Mouse (Mus musculus): ENCODE data around the gene Fam243. TPM values are rescaled to one million over a fixed set of nuclear protein-coding genes. Genes with fewer than 3 reads are reported as not detected.

Fam243 gene
- polyA plus RNA-seq, 1 experiment, result not detected

- H3K4me2 ChIP-seq (ENCODE audit: low read depth), result peak overlapping the region; percentile 94
- no peak for TF ChIP-seq MYOD1 (IDR thresholded peaks at IDR 0.05; ENCODE audit: control insufficient read depth in 1 of 3, insufficient read length in 2 of 3, low read depth in 2 of 3)
- no peak for TF ChIP-seq POLR2A (IDR thresholded peaks at IDR 0.05; ENCODE audit: insufficient read length, low read depth)
- no peak for TF ChIP-seq USF1 (IDR thresholded peaks at IDR 0.05; ENCODE audit: low read depth)
- TF ChIP-seq TCF3 (IDR thresholded peaks at IDR 0.05; ENCODE audit: insufficient read length, low read depth), result no peak
- no peak for TF ChIP-seq CEBPB (IDR thresholded peaks at IDR 0.05; ENCODE audit: insufficient read depth, poor library complexity, severe bottlenecking)
- TF ChIP-seq REST (IDR thresholded peaks at IDR 0.05; ENCODE audit: insufficient read depth, insufficient read length), result no peak
- TF ChIP-seq MAX (IDR thresholded peaks at IDR 0.05; ENCODE audit: low read depth), result no peak
- no peak for TF ChIP-seq SRF (IDR thresholded peaks at IDR 0.05; ENCODE audit: control insufficient read depth, insufficient read length, low read depth)
- no peak for TF ChIP-seq POLR2AphosphoS2 (IDR thresholded peaks at IDR 0.05; ENCODE audit: insufficient read length, low read depth)
- no peak for TF ChIP-seq MYOG (IDR thresholded peaks at IDR 0.05; ENCODE audit: control insufficient read depth in 1 of 3, insufficient read depth in 1 of 3, insufficient read length in 2 of 3, low read depth in 2 of 3)
- no peak for TF ChIP-seq TCF12 (IDR thresholded peaks at IDR 0.05; ENCODE audit: insufficient read depth, poor library complexity, severe bottlenecking)
- no peak for TF ChIP-seq E2F4 (IDR thresholded peaks at IDR 0.05; ENCODE audit: insufficient read depth)
- no peaks in the 10 kb centered on the region for H3K27me3 ChIP-seq (ENCODE audit: control insufficient read depth, insufficient read depth, insufficient read length)
- no peaks in the 10 kb centered on the region for H3K79me2 ChIP-seq (ENCODE audit: control insufficient read depth, insufficient read depth)
- H3K4me3 ChIP-seq, result peak overlapping the region; percentile 88
- H3ac ChIP-seq (ENCODE audit: control insufficient read depth, insufficient read length), result no peak overlapping the region
- H3K36me3 ChIP-seq (ENCODE audit: control insufficient read depth, insufficient read depth), result peaks cover 6% of the 10 kb centered on the region
Measured at GRCm38 (mm10) chr16:92302506-92302905, 18.7 kb downstream of the Fam243 start.

DNA sequence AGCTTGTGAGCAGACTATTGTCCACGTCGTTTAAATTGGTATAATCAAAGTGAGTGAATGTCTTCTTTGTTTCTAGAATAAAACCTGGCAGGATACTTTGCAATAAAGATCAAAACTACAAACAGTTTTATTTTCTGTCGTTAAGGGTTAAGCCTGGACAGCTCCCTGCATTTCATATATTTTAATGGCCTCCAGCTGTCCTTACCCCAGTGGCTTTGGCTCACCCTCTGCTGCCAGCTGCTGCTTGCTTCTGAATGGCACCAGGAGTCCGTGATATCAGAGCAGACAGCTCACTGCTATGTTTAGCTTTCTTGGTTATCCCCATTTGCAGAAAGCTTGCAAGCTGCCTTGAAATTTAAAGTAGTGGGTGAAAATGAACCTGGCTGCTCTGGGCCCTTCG lies 19.3 kb downstream of the Fam243 start:
- Histone ChIP-seq H3ac (ENCODE audit: control insufficient read depth, insufficient read length) (peak overlapping the region; percentile 14), H3K36me3 (ENCODE audit: control insufficient read depth, insufficient read depth) (peaks cover under 1% of the 10 kb centered on the region), H3K4me2 (ENCODE audit: low read depth) (peak overlapping the region; percentile 94), H3K79me2 (ENCODE audit: control insufficient read depth, insufficient read depth) (no peaks in the 10 kb centered on the region), H3K4me3 (peak overlapping the region; percentile 88), H3K27me3 (ENCODE audit: control insufficient read depth, insufficient read depth, insufficient read length) (no peaks in the 10 kb centered on the region)
- TF ChIP-seq MYOG (IDR thresholded peaks at IDR 0.05; ENCODE audit: control insufficient read depth in 1 of 3, insufficient read depth in 1 of 3, insufficient read length in 2 of 3, low read depth in 2 of 3) (peak; percentile 53 to 97 (median 92)), TCF12 (IDR thresholded peaks at IDR 0.05; ENCODE audit: insufficient read depth, poor library complexity, severe bottlenecking) (peak; percentile 57), E2F4 (IDR thresholded peaks at IDR 0.05; ENCODE audit: insufficient read depth) (no peak), TCF3 (IDR thresholded peaks at IDR 0.05; ENCODE audit: insufficient read length, low read depth) (peak; percentile 45), MYOD1 (IDR thresholded peaks at IDR 0.05; ENCODE audit: control insufficient read depth in 1 of 3, insufficient read length in 2 of 3, low read depth in 2 of 3) (peak; percentile 89 to 94 (median 93))

DNA sequence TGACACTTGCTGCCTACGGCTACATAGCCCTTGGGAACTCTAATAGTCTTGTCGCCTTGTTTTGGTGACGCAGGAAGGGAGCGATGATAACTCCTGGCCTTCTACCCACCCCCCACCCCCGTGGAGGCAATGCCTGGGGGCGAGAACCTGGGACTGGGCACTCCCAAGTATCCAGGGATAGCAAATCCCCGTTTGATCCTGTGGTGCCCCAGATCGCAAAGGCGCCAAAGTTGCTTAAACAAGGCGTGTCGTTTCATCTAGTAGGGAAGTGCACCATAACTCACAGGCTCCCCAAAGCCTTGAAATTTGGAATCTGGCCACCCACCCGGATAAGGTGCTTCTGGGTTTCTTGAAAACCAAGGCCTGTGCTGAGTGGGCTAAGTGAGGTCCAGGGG lies 19.8 kb downstream of the Fam243 start:
- H3ac ChIP-seq (ENCODE audit: control insufficient read depth, insufficient read length), result peak overlapping the region; percentile 14
- peak overlapping the region; percentile 88 for H3K4me3 ChIP-seq
- no peaks in the 10 kb centered on the region for H3K36me3 ChIP-seq (ENCODE audit: control insufficient read depth, insufficient read depth)
- H3K4me2 ChIP-seq (ENCODE audit: low read depth), result peak overlapping the region; percentile 94
- H3K79me2 ChIP-seq (ENCODE audit: control insufficient read depth, insufficient read depth), result no peaks in the 10 kb centered on the region
- TF ChIP-seq POLR2AphosphoS2 (IDR thresholded peaks at IDR 0.05; ENCODE audit: insufficient read length, low read depth) (no peak), TCF3 (IDR thresholded peaks at IDR 0.05; ENCODE audit: insufficient read length, low read depth) (no peak), E2F4 (IDR thresholded peaks at IDR 0.05; ENCODE audit: insufficient read depth) (no peak), REST (IDR thresholded peaks at IDR 0.05; ENCODE audit: insufficient read depth, insufficient read length) (no peak), MYOD1 (IDR thresholded peaks at IDR 0.05; ENCODE audit: control insufficient read depth in 1 of 3, insufficient read length in 2 of 3, low read depth in 2 of 3) (no peak), MYOG (IDR thresholded peaks at IDR 0.05; ENCODE audit: control insufficient read depth in 1 of 3, insufficient read depth in 1 of 3, insufficient read length in 2 of 3, low read depth in 2 of 3) (no peak), MAX (IDR thresholded peaks at IDR 0.05; ENCODE audit: low read depth) (no peak), USF1 (IDR thresholded peaks at IDR 0.05; ENCODE audit: low read depth) (no peak), SRF (IDR thresholded peaks at IDR 0.05; ENCODE audit: control insufficient read depth, insufficient read length, low read depth) (no peak), TCF12 (IDR thresholded peaks at IDR 0.05; ENCODE audit: insufficient read depth, poor library complexity, severe bottlenecking) (no peak), CEBPB (IDR thresholded peaks at IDR 0.05; ENCODE audit: insufficient read depth, poor library complexity, severe bottlenecking) (no peak), POLR2A (IDR thresholded peaks at IDR 0.05; ENCODE audit: insufficient read length, low read depth) (no peak)
- peaks cover 5% of the 10 kb centered on the region for H3K27me3 ChIP-seq (ENCODE audit: control insufficient read depth, insufficient read depth, insufficient read length)

DNA sequence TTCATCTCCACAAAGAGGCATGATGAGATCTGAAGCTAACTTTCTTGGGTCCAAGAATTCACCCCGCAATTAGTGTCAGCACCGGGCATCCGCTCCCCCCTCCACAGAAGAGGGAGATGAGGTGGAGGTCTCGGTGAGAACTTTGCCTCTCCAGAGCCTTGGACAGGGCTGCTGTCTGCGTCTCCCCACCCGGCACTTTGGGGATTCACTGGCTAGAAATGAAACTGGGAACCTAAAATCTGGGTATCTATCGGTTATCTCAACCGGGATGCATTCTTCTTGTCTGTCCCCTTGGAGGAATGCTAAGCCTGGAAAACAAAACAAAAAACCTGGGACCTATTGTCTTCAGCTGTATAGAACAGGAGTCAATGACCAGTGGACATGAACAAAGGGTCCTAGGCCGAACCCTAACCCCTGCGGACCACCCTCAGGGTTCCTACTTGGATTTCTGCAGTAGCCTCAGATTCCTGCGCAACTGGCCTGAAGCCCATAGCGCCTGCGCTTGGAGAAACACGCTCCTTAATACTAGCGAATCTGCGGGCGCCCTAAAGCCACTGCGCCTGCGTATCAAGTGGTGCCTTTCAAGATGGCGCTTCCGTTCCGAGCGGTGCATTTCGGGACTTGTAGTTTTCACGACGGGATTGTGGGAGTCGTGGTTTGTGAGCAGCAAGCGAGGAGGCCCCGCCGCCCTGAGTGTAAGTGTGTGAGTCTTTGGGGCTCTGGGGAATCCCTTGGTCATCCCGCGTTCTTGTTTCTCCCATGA lies 20.4 kb downstream of the Fam243 start, which contains the start of gene Smim11:
Gene Smim11, plus strand, starts transcription at position 638 of the 763 bp plus-strand sequence.
- H3K4me3 ChIP-seq, result peak within 1 kb of the TSS; percentile 88
- TF ChIP-seq POLR2A (IDR thresholded peaks at IDR 0.05; ENCODE audit: insufficient read length, low read depth) (peak; percentile 69), TCF3 (IDR thresholded peaks at IDR 0.05; ENCODE audit: insufficient read length, low read depth) (no peak), MAX (IDR thresholded peaks at IDR 0.05; ENCODE audit: low read depth) (no peak), MYOD1 (IDR thresholded peaks at IDR 0.05; ENCODE audit: control insufficient read depth in 1 of 3, insufficient read length in 2 of 3, low read depth in 2 of 3) (no peak), E2F4 (IDR thresholded peaks at IDR 0.05; ENCODE audit: insufficient read depth) (no peak)
- H3K4me2 ChIP-seq (ENCODE audit: low read depth), result peak within 1 kb of the TSS; percentile 98
- H3K36me3 ChIP-seq (ENCODE audit: control insufficient read depth, insufficient read depth), result no peaks in the 10 kb centered on the region
- H3K79me2 ChIP-seq (ENCODE audit: control insufficient read depth, insufficient read depth), result no peaks in the 10 kb centered on the region
- H3K27me3 ChIP-seq (ENCODE audit: control insufficient read depth, insufficient read depth, insufficient read length), result peaks cover 7% of the 10 kb centered on the region
- peak within 1 kb of the TSS; percentile 14 for H3ac ChIP-seq (ENCODE audit: control insufficient read depth, insufficient read length)

DNA sequence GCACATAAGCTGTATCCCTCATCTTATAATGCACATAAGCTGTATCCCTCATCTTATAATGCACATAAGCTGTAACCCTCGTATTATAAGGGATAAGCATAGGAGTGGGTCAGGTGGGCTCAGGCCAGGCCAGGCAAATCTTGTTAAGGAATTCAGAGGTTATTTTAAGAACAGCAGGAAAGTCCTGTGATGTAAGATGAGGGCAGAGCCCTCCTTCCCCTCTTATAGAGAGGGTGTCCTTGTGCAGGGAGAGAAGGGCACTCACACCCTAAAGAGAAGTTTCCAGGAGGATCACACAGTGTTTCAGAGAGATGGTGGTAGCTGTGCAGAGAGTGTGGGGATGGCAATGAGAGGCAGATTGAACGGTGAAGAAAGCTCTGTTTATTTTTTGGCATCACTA lies 25.9 kb downstream of the Fam243 start:
- no peaks in the 10 kb centered on the region for H3K36me3 ChIP-seq (ENCODE audit: control insufficient read depth, insufficient read depth)
- H3K4me3 ChIP-seq, result no peak overlapping the region
- H3ac ChIP-seq (ENCODE audit: control insufficient read depth, insufficient read length), result no peak overlapping the region
- H3K79me2 ChIP-seq (ENCODE audit: control insufficient read depth, insufficient read depth), result no peaks in the 10 kb centered on the region
- H3K27me3 ChIP-seq (ENCODE audit: control insufficient read depth, insufficient read depth, insufficient read length), result peaks cover 35% of the 10 kb centered on the region
- no peak overlapping the region for H3K4me2 ChIP-seq (ENCODE audit: low read depth)
- TF ChIP-seq REST (IDR thresholded peaks at IDR 0.05; ENCODE audit: insufficient read depth, insufficient read length) (no peak), MYOG (IDR thresholded peaks at IDR 0.05; ENCODE audit: control insufficient read depth in 1 of 3, insufficient read depth in 1 of 3, insufficient read length in 2 of 3, low read depth in 2 of 3) (no peak), USF1 (IDR thresholded peaks at IDR 0.05; ENCODE audit: low read depth) (no peak), E2F4 (IDR thresholded peaks at IDR 0.05; ENCODE audit: insufficient read depth) (no peak), TCF3 (IDR thresholded peaks at IDR 0.05; ENCODE audit: insufficient read length, low read depth) (no peak), POLR2A (IDR thresholded peaks at IDR 0.05; ENCODE audit: insufficient read length, low read depth) (no peak), TCF12 (IDR thresholded peaks at IDR 0.05; ENCODE audit: insufficient read depth, poor library complexity, severe bottlenecking) (no peak), CEBPB (IDR thresholded peaks at IDR 0.05; ENCODE audit: insufficient read depth, poor library complexity, severe bottlenecking) (no peak), MAX (IDR thresholded peaks at IDR 0.05; ENCODE audit: low read depth) (no peak), SRF (IDR thresholded peaks at IDR 0.05; ENCODE audit: control insufficient read depth, insufficient read length, low read depth) (no peak), POLR2AphosphoS2 (IDR thresholded peaks at IDR 0.05; ENCODE audit: insufficient read length, low read depth) (no peak), MYOD1 (IDR thresholded peaks at IDR 0.05; ENCODE audit: control insufficient read depth in 1 of 3, insufficient read length in 2 of 3, low read depth in 2 of 3) (no peak)

Measured in myocyte (in vitro differentiated cells).